Mouse (Mus musculus): ENCODE measurements around the gene Lrrc3c. TPM values are rescaled to one million over a fixed set of nuclear protein-coding genes. Genes with fewer than 3 reads are reported as not detected.
"Not testable (repeated sequence)": the region's sequence is repeated elsewhere in the genome, so short reads cannot be mapped to it uniquely, and the experiment has no call there.

Gene Lrrc3c
- polyA plus RNA-seq, 1 experiment from 2014 or later = not detected

GRCm38 (mm10) chr11:98602090-98602690, 4.1 kb downstream of the Lrrc3c start:
- no peak overlapping the region for H3K27ac ChIP-seq

GRCm38 (mm10) chr11:98603953-98604352, 5.9 kb downstream of the Lrrc3c start:
- H3K4me3 ChIP-seq = no peak overlapping the region
- H3K4me1 ChIP-seq = peaks cover 6% of the 10 kb centered on the region; the same call in 1 of the 2 replicates
- peaks cover 30% of the 10 kb centered on the region for H3K27me3 ChIP-seq
- H3K9me3 ChIP-seq = no peaks in the 10 kb centered on the region
- 82% methylated on average over 2 of the region's 2 CpGs for WGBS
- no peak overlapping the region for H3K4me2 ChIP-seq (replicated peaks)
- H3K27ac ChIP-seq = no peak overlapping the region
- ATAC-seq (ENCODE audit: insufficient number of reproducible peaks, insufficient read depth, low FRiP score, low TSS enrichment) = no peak
- no peaks in the 10 kb centered on the region for H3K36me3 ChIP-seq
- no peak overlapping the region for H3K9ac ChIP-seq

More at GRCm38 (mm10) chr11:98602090-98602690, 4.1 kb downstream of the Lrrc3c start:
- ATAC-seq (ENCODE audit: insufficient number of reproducible peaks, insufficient read depth, low FRiP score, low TSS enrichment) = no peak
- Histone ChIP-seq H3K27me3 (peaks cover 38% of the 10 kb centered on the region), H3K9me3 (no peaks in the 10 kb centered on the region), H3K4me2 (replicated peaks) (peak overlapping the region; percentile 46), H3K9ac (no peak overlapping the region), H3K4me1 (peaks cover 6% of the 10 kb centered on the region; the same call in 1 of the 2 replicates), H3K36me3 (no peaks in the 10 kb centered on the region), H3K4me3 (peak overlapping the region; percentile 23; the same call in 1 of the 2 replicates)
- under 1% methylated on average over 18 of the region's 20 CpGs for WGBS

- 64% methylated on average over 6 of the region's 6 CpGs for WGBS
- not testable (repeated sequence) for H3K36me3 ChIP-seq; ATAC-seq (ENCODE audit: insufficient number of reproducible peaks, insufficient read depth, low FRiP score, low TSS enrichment); H3K27ac ChIP-seq; H3K4me2 ChIP-seq (replicated peaks); H3K4me1 ChIP-seq; H3K4me3 ChIP-seq; H3K9me3 ChIP-seq; H3K9ac ChIP-seq
- H3K27me3 ChIP-seq = peaks cover 21% of the 10 kb centered on the region
Measured at GRCm38 (mm10) chr11:98604911-98605310, 6.8 kb downstream of the Lrrc3c start.

GRCm38 (mm10) chr11:98606763-98607162, 8.7 kb downstream of the Lrrc3c start:
- Histone ChIP-seq H3K36me3 (no peaks in the 10 kb centered on the region), H3K4me1 (peaks cover 5% of the 10 kb centered on the region; the same call in 1 of the 2 replicates), H3K4me2 (replicated peaks) (no peak overlapping the region), H3K27me3 (peaks cover 5% of the 10 kb centered on the region; the same call in 1 of the 2 replicates), H3K9ac (no peak overlapping the region), H3K4me3 (no peak overlapping the region), H3K9me3 (no peaks in the 10 kb centered on the region), H3K27ac (no peak overlapping the region)
- ATAC-seq (ENCODE audit: insufficient number of reproducible peaks, insufficient read depth, low FRiP score, low TSS enrichment) = no peak
- 5% methylated on average over 3 of the region's 3 CpGs for WGBS

GRCm38 (mm10) chr11:98620791-98621190, 22.7 kb downstream of the Lrrc3c start:
- H3K27me3 ChIP-seq = no peaks in the 10 kb centered on the region
- ATAC-seq (ENCODE audit: insufficient number of reproducible peaks, insufficient read depth, low FRiP score, low TSS enrichment) = no peak
- no peaks in the 10 kb centered on the region for H3K36me3 ChIP-seq
- H3K4me3 ChIP-seq = no peak overlapping the region
- H3K4me2 ChIP-seq (replicated peaks) = no peak overlapping the region
- H3K27ac ChIP-seq = no peak overlapping the region
- no peaks in the 10 kb centered on the region for H3K9me3 ChIP-seq
- no peak overlapping the region for H3K9ac ChIP-seq
- WGBS = 93% methylated on average over 13 of the region's 13 CpGs
- H3K4me1 ChIP-seq = no peaks in the 10 kb centered on the region

GRCm38 (mm10) chr11:98623981-98624380, 25.9 kb downstream of the Lrrc3c start:
- not testable (repeated sequence) for H3K4me3 ChIP-seq; H3K27me3 ChIP-seq; H3K4me1 ChIP-seq; H3K27ac ChIP-seq; H3K9ac ChIP-seq; H3K9me3 ChIP-seq; ATAC-seq (ENCODE audit: insufficient number of reproducible peaks, insufficient read depth, low FRiP score, low TSS enrichment); H3K36me3 ChIP-seq; H3K4me2 ChIP-seq (replicated peaks)
- whole genome bisulfite sequencing = 70% methylated on average over 6 of the region's 6 CpGs

- H3K4me2 ChIP-seq (replicated peaks); H3K9ac ChIP-seq; H3K27ac ChIP-seq; H3K27me3 ChIP-seq; H3K4me3 ChIP-seq; H3K4me1 ChIP-seq; H3K36me3 ChIP-seq; ATAC-seq (ENCODE audit: insufficient number of reproducible peaks, insufficient read depth, low FRiP score, low TSS enrichment); H3K9me3 ChIP-seq: not testable (repeated sequence)
- WGBS = 88% methylated on average over 2 of the region's 2 CpGs
Measured at GRCm38 (mm10) chr11:98624381-98624780, 26.3 kb downstream of the Lrrc3c start.

- no peak within 1 kb of the TSS for H3K27ac ChIP-seq
- H3K9me3 ChIP-seq = no peaks in the 10 kb centered on the region
- no peak for ATAC-seq (ENCODE audit: insufficient number of reproducible peaks, insufficient read depth, low FRiP score, low TSS enrichment)
- H3K9ac ChIP-seq = no peak within 1 kb of the TSS
- no peak within 1 kb of the TSS for H3K4me3 ChIP-seq
- H3K4me1 ChIP-seq = no peaks in the 10 kb centered on the region
- WGBS = 88% methylated on average over 10 of the region's 10 CpGs
- H3K4me2 ChIP-seq (replicated peaks) = no peak within 1 kb of the TSS
- H3K27me3 ChIP-seq = 0 out of 2 replicates have a peak, but pooled peaks cover 3% of the 10 kb centered on the region
- H3K36me3 ChIP-seq = no peaks in the 10 kb centered on the region
Measured at GRCm38 (mm10) chr11:98625611-98626410, 27.7 kb downstream of the Lrrc3c start, which contains the start of the genes Gm12355 and Gsdma3. Gene Gm12355, minus strand, starts transcription at chr11:98625661. Gene Gsdma3, plus strand, starts transcription at chr11:98626360.

GRCm38 (mm10) chr11:98628706-98629105, 30.6 kb downstream of the Lrrc3c start:
- H3K27me3 ChIP-seq = 0 out of 2 replicates have a peak, but pooled peaks cover 3% of the 10 kb centered on the region
- WGBS = 91% methylated on average over 3 of the region's 3 CpGs
- no peaks in the 10 kb centered on the region for H3K4me1 ChIP-seq
- no peaks in the 10 kb centered on the region for H3K36me3 ChIP-seq
- H3K4me2 ChIP-seq (replicated peaks) = no peak overlapping the region
- H3K9me3 ChIP-seq = no peaks in the 10 kb centered on the region
- H3K27ac ChIP-seq = no peak overlapping the region
- no peak for ATAC-seq (ENCODE audit: insufficient number of reproducible peaks, insufficient read depth, low FRiP score, low TSS enrichment)
- no peak overlapping the region for H3K9ac ChIP-seq
- no peak overlapping the region for H3K4me3 ChIP-seq

- H3K4me3 ChIP-seq = no peak overlapping the region
- H3K27me3 ChIP-seq = 0 out of 2 replicates have a peak, but pooled peaks cover 3% of the 10 kb centered on the region
- H3K27ac ChIP-seq = no peak overlapping the region
- no peaks in the 10 kb centered on the region for H3K9me3 ChIP-seq
- no peaks in the 10 kb centered on the region for H3K4me1 ChIP-seq
- H3K36me3 ChIP-seq = no peaks in the 10 kb centered on the region
- no peak for ATAC-seq (ENCODE audit: insufficient number of reproducible peaks, insufficient read depth, low FRiP score, low TSS enrichment)
- H3K4me2 ChIP-seq (replicated peaks) = no peak overlapping the region
- WGBS = 92% methylated on average over 5 of the region's 5 CpGs
- H3K9ac ChIP-seq = no peak overlapping the region
Measured at GRCm38 (mm10) chr11:98630646-98631045, 32.6 kb downstream of the Lrrc3c start.

GRCm38 (mm10) chr11:98635312-98635970, 37.4 kb downstream of the Lrrc3c start:
- not testable (repeated sequence) for H3K9me3 ChIP-seq; H3K4me1 ChIP-seq; H3K4me2 ChIP-seq (replicated peaks); H3K27ac ChIP-seq; H3K9ac ChIP-seq; H3K27me3 ChIP-seq; ATAC-seq (ENCODE audit: insufficient number of reproducible peaks, insufficient read depth, low FRiP score, low TSS enrichment); H3K36me3 ChIP-seq; H3K4me3 ChIP-seq
- WGBS = 31% methylated on average over 10 of the region's 10 CpGs

Measured in embryonic facial prominence, embryonic 12.5 days (tissue).